Mouse (Mus musculus) olfactory bulb, adult 2 months (tissue): ENCODE data around the gene Caskin1.

Experiments
- CTCF ChIP-seq: fragments of 200-500 bp; IDR thresholded peaks from 2 replicates; pipeline ENCODE4 v1.5.1; 2012; ENCODE audit warnings: low read depth, mild to moderate bottlenecking, low read length, moderate library complexity; ENCODE audit not compliant: insufficient read depth
- POLR2A ChIP-seq: fragments of 200-500 bp; IDR thresholded peaks from 2 replicates; pipeline ENCODE4 v1.6.1; 2012; ENCODE audit warnings: mild to moderate bottlenecking, low read depth, low read length, moderate library complexity; ENCODE audit not compliant: insufficient read depth

GRCm38 (mm10) chr17:24535300-24535699, 46.9 kb downstream of the Caskin1 start:
- TF ChIP-seq CTCF (no peak), POLR2A (no peak)
